Mouse (Mus musculus) neutrophil, adult 5-6 weeks (primary cell): ENCODE measurements around the gene Gusb. TPM values are rescaled to one million over a fixed set of nuclear protein-coding genes. Genes with fewer than 3 reads are reported as not detected.

Source experiments
- ATAC-seq: fragments of 151-379, 151-347 bp; 2 replicates; pipeline ENCODE4 v1.8.0; 2017; ENCODE audit warnings: mild to moderate bottlenecking, moderate TSS enrichment; ENCODE audit not compliant: insufficient number of reproducible peaks, poor library complexity, low FRiP score, severe bottlenecking; ENCODE audit errors: extremely low read depth
- total RNA-seq: library from RNA; stranded (forward); fragments of 200-1000 nt; gene quantifications from 2 replicates; pipeline ENCODE4 v1.2.3, GENCODE M21; 2017

Gene Gusb
- total RNA-seq, 1 experiment from 2014 or later = 32.0 TPM

- no peak for ATAC-seq
These were observed 24.8 kb upstream of the Gusb start for GRCm38 (mm10) chr5:130027696-130028095.

DNA sequence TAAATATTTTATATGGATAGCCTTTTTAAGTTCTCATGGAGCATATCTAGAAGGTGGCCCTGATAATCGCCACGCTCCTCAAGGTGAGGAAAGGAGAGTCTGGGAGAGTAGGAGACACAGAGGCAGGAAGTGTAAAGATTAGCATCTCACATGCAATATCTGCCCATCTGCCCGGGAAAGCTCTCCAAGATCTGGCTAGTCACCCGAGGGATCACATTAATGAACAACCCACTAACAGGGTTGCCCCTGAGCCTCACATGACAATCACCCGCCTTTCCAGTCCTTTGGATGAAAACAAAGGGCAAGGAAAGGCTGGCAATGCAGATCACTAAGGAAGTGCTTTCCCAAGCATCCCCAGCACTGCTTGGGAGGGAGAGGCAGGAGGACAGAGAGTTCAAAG lies 24.3 kb upstream of the Gusb start:
- ATAC-seq = no peak

- peak; percentile 79 for ATAC-seq
These were observed 21.1 kb upstream of the Gusb start for GRCm38 (mm10) chr5:130023767-130024539.

DNA sequence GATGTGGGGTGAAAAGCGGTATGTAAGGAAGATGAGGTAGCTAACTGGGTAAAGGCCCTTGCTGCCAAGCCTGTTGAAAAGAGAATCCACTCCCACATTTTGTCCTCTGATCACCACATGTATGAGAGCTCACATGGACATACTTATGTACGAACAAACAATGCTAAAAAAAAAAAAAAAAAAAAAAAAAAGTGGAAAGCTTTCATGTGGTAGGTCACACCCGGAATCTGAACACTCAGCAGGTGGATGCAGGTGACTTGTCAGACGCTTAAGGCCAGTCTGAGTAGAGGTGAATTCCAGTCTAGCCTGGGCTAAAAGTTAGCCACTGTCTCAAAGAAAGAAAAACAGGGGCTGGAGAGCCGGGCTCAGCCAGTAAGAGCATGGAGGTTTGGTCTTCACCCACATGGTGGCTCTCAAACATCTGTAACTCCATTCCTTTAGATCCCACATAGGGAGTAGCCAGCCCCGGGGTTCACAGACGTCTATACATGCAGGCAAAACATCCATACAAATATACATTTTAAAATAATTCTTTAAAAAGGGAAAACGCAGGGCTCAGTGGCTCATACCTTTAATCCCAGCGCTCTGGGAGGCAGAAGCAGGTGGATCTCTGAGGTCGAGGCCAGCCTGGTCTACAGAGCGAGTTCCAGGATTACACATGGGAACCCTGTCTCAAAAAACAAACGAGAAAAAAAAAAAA lies 20.4 kb upstream of the Gusb start:
- no peak for ATAC-seq

GRCm38 (mm10) chr5:130022366-130022765 lies 19.5 kb upstream of the Gusb start:
- no peak for ATAC-seq

DNA sequence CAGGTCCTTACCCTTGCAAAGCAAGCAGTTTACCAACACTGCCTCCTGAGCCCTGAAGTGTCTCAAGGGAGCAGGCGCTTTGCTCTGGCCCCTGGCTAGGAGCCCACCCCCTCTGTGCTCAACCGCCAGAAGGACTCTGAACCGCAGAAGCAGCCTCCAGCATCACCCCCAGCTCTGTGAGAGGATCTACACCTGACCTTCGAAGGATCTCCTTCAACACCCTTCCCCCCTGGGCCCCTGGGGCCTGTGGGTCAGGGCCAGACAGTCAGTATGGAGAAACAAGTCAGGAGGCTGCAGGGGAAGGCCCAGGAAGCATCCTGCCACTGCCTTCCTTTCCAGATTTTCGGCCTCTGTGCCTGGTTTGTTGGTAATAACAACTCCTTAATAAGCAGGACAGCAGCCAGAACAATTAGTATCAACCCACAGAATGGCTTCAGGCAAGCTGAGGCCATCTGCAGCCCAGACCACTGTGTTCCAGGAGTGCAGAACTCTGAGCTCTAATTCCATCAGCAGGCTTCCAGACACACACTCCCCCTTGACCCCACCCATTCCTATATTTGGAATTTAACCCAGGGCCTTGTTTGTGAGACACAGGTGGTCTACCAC lies 18.6 kb upstream of the Gusb start:
- no peak for ATAC-seq

- ATAC-seq = no peak
These were observed 16.6 kb upstream of the Gusb start for GRCm38 (mm10) chr5:130019461-130019860.

DNA sequence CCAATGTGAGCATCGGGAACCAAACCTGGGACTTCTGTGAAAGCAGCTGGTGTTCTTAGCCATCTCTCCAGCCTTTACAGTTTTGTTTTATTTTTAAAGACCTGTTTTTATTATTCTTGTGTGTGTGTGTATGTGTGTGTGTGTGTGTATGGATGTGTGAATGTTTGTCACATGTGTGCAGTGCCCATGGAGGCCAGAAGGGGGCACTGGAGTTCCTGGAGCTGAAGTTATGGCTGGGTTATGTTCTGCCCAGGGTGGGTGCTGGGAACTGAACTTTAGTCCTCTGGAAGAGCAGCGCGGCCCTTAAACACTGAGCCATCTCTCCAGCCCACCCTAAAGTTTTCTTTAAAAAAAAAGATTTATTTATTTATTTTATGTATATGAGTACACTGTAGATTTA lies 12.3 kb upstream of the Gusb start:
- no peak for ATAC-seq

DNA sequence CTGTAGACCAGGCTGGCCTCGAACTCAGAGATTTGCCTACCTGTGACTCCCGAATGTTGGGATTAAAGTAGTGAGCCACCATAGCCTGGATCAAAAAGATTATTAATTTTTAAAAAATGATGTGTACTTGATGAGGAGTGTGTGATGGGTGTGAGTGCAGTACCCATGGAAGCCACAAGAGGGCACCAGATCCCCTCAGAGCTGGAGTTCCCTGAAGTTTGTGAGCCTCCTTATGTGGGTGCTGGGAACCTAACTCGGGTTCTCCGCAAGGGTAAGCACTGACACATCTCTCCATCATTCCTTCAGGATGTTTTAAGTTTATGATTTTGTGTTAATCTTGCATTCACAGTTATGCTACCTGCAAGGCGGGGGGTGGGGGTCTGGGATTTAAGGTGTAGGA lies 8.1 kb upstream of the Gusb start:
- no peak for ATAC-seq

- ATAC-seq = no peak
These were observed 6.9 kb upstream of the Gusb start for GRCm38 (mm10) chr5:130009784-130010183.

GRCm38 (mm10) chr5:130008034-130008590 lies 5.3 kb upstream of the Gusb start:
- ATAC-seq = no peak

- no peak for ATAC-seq
These were observed 4.5 kb upstream of the Gusb start for GRCm38 (mm10) chr5:130007344-130007743.

DNA sequence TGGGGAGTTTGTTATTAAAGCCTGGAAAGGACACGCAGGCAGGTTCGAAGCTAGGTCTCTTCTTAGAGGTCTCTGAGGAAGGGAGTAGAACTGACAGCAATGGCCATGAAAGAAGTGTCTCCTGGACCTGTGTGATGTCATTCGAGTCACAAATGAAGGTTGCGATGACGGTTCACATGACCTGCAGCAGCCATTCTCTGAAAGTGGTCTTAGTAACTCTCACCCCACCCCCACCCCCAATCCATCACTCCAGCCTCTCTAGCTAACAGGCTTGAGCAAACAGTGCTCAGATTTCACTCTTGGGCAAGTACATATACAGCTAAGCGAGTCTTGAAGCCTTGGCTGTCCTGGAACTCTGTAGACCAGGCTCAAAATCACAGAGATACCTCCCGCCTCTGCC lies 380 bp upstream of the Gusb start:
- ATAC-seq = no peak

DNA sequence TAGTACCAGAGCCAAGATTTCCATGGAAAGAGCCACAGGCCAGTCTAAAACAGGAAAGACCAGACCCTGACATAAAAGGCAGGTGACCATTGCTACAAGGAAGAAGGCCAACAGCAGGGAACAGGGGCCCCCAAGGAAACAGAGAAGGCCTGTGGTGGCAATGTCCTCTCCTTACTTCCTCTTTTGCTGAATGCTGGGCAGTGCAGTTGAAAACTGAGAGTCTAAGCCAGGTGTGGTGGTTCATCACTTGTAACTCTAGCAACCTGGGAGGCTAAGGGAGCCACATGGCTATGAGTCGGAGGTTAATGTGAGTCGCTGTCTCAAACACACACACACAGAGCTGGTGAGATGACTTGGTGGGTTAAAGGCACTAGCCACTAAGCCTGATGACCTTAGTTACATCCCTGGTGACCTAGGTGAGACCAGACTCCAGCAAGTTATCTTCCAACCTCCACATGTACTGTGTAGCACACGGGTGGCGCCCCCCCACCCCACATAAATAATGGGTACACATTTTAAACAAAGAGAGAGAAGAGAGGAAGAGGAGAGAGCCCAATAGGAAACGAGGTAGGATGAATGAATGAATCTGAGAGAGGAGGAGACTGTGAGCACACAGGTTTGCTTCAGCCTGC lies 1.4 kb downstream of the Gusb start:
- peak; percentile 33; the same call in 1 of the 2 replicates for ATAC-seq

DNA sequence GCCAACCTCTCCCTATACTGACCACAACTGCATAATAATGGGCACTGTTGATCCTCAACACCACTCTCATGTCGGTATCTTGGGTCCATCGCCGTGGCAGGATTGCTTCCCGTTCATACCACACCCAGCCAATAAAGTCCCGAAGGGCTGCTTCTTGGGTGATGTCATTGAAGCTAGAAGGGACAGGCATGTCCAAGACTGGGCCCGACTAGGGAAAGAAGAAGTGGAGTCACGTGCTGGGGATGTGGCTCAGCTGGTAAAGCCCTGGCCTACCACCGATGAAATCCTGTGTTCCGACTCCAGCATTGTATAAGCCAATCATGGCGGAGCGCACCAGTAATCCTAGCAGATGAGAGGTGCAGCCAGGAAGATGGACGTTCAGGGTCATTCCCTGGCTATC lies 2.1 kb downstream of the Gusb start:
- peak; percentile 37 for ATAC-seq

GRCm38 (mm10) chr5:129999097-129999496 lies 3.8 kb downstream of the Gusb start:
- ATAC-seq = peak; percentile 50

DNA sequence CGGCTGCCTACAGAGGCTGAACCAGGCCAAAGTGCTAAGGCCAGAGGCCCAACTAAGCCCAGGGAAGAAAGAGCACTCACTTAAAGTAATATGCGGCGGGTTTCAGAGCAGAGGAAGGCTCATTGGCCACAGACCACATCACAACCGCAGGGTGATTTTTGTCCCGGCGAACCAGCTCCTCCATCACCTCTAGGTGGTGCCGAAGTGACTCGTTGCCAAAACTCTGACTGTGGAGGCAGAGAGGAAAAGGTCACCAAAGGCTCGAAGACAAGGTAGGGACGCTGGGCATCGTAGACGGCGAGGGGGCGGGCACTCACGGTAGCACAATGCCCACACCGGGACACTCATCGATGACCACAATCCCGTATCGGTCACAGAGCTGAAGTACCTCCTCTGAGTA lies 5.1 kb downstream of the Gusb start:
- no peak for ATAC-seq

DNA sequence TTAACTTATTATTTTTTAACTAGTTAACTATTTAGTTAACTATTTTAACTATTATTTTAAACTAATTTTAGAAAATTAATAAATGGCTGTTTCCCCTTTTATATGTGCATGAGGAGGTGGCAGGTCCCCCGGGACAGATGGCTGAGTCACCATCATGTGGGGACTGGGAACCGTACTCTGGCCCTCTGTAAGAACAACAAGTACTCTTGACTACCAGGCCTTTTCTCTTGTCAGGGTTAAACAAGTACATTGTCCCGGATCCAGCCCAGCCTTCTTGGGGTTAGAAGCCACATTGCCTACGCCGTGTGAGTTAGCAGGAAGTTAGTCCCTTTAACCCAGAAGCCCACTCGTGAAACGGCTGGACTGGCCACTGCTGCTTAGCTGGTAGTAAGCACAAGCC lies 7.9 kb downstream of the Gusb start:
- no peak for ATAC-seq

- no peak for ATAC-seq
These were observed 9.5 kb downstream of the Gusb start for GRCm38 (mm10) chr5:129993374-129993773.
